In genomic region chr6:86610714-86611113, GRCm38 (mm10) we compare ENCODE assay signal across 17 mouse cellular contexts. TPM values are rescaled to one million over a fixed set of nuclear protein-coding genes. Genes with fewer than 3 reads are reported as not detected.
DNase-seq lines count a peak whose midpoint lies in the region; ATAC-seq lines count a peak whose summit lies in the region.
"Had no signal": no experiment of that assay in that cellular context is flagged by ENCODE, and none has a peak within 500 bp of the region (broad histone marks: within the 10 kb centered on the region; RNA-seq: fewer than 3 reads in every experiment).

No protein-coding gene starts in this region.

- H3K27ac ChIP-seq in lung, embryonic 15.5 days = peak overlapping the region; percentile 59
- H3K27ac ChIP-seq in hindbrain, embryonic 10.5 days = no peak overlapping the region
- H3K27ac ChIP-seq: forebrain, embryonic 15.5 days; liver, embryonic 13.5 days; midbrain, embryonic 12.5 days had no signal

- H3K4me2 ChIP-seq in lung, embryonic 15.5 days = no peak overlapping the region
- H3K4me2 ChIP-seq: forebrain, embryonic 15.5 days; liver, embryonic 13.5 days; midbrain, embryonic 12.5 days had no signal

- peak; percentile 64 for ATAC-seq in lung, embryonic 15.5 days (ENCODE audit: borderline replicate concordance, extremely low read depth, low FRiP score, low TSS enrichment)
- ATAC-seq: forebrain, embryonic 15.5 days; intestine, postnatal 0 days had no signal

- WGBS in lung, embryonic 15.5 days = 33% methylated on average over 5 of the region's 5 CpGs
- 59% methylated on average over 5 of the region's 5 CpGs for WGBS in hindbrain, embryonic 10.5 days

- H3K4me1 ChIP-seq in lung, embryonic 15.5 days = peaks cover 6% of the 10 kb centered on the region; the same call in 1 of the 2 replicates
- no peaks in the 10 kb centered on the region; the same call in 1 of the 2 replicates for H3K4me1 ChIP-seq in hindbrain, embryonic 10.5 days (replicated peaks)
- H3K4me1 ChIP-seq: forebrain, embryonic 15.5 days; midbrain, embryonic 12.5 days had no signal

- no peaks in the 10 kb centered on the region for H3K36me3 ChIP-seq in lung, embryonic 15.5 days
- H3K36me3 ChIP-seq in hindbrain, embryonic 10.5 days = no peaks in the 10 kb centered on the region
- H3K36me3 ChIP-seq: forebrain, embryonic 15.5 days; G1E; liver, embryonic 13.5 days; midbrain, embryonic 12.5 days had no signal

- H3K9me3 ChIP-seq in lung, embryonic 15.5 days = no peaks in the 10 kb centered on the region
- H3K9me3 ChIP-seq in hindbrain, embryonic 10.5 days = no peaks in the 10 kb centered on the region
- H3K9me3 ChIP-seq: forebrain, embryonic 15.5 days; G1E; liver, embryonic 13.5 days; midbrain, embryonic 12.5 days had no signal

- no peak overlapping the region for H3K4me3 ChIP-seq in lung, embryonic 15.5 days
- H3K4me3 ChIP-seq in hindbrain, embryonic 10.5 days = no peak overlapping the region
- H3K4me3 ChIP-seq: forebrain, embryonic 15.5 days; liver, embryonic 13.5 days; midbrain, embryonic 12.5 days had no signal

- H3K9ac ChIP-seq in lung, embryonic 15.5 days = no peak overlapping the region
- H3K9ac ChIP-seq: forebrain, embryonic 15.5 days; liver, embryonic 13.5 days; midbrain, embryonic 12.5 days had no signal

- no peaks in the 10 kb centered on the region for H3K27me3 ChIP-seq in lung, embryonic 15.5 days
- H3K27me3 ChIP-seq in hindbrain, embryonic 10.5 days (ENCODE audit: insufficient read depth, poor library complexity, severe bottlenecking) = no peaks in the 10 kb centered on the region
- H3K27me3 ChIP-seq: forebrain, embryonic 15.5 days; liver, embryonic 13.5 days; midbrain, embryonic 12.5 days had no signal

- peak; percentile 42 for DNase-seq in adrenal gland, adult 2 months
- DNase-seq in adrenal gland, postnatal 4 days (ENCODE audit: low spot score in 2 of 2) = no peak
- peak; percentile 20 for DNase-seq in urinary bladder, postnatal 14 days (ENCODE audit: low spot score)
- DNase-seq in urinary bladder, postnatal 4 days (ENCODE audit: low spot score in 2 of 2) = no peak
- no peak for DNase-seq in hindbrain, embryonic 10.5 days (ENCODE audit: low spot score)
- no peak for DNase-seq in cerebellum, adult 9-10 months
- no peak for DNase-seq in yolk sac, embryonic 10.5 days (ENCODE audit: low spot score)
- DNase-seq: adrenal gland, postnatal 25 days; cerebellum, adult 8-10 months; heart, postnatal 4 days; liver, embryonic 13.5 days had no signal

RNA-seq across cellular contexts. Expression of gene Asprv1, which starts 17.2 kb away (rescaled TPM):
- total RNA-seq in adrenal gland, adult 2 months (2021) = not detected
- 0.06 and 0.10 TPM in 2 replicates for polyA plus RNA-seq in adrenal gland, adult 2 months (2012; rRNA removed)
- 1 to 10 TPM in 1 of 2 experiments, under 1 TPM in 1; 0.99 to 1.1 TPM for total RNA-seq in adrenal gland, postnatal 4 days (2021)
- polyA plus RNA-seq in lung, embryonic 15.5 days (2015; fragmentation: Nextera tagmentation; extraction: Ambion mirVana) = 1.0 TPM in 2 replicates
- 0.71 TPM in 2 replicates for polyA plus RNA-seq in hindbrain, embryonic 10.5 days (2016; fragmentation: Nextera tagmentation; extraction: Ambion mirVana)
- total RNA-seq: adrenal gland, postnatal 25 days; heart, adult 8-10 months had no signal
- polyA plus RNA-seq: G1E had no signal

RNA-seq across cellular contexts. Expression of gene Mxd1, which starts 58.2 kb away (rescaled TPM):
- total RNA-seq in adrenal gland, adult 2 months (2021) = 1 to 10 TPM; 8.0 to 8.9 TPM
- polyA plus RNA-seq in adrenal gland, adult 2 months (2012; rRNA removed) = 5.3 and 6.9 TPM in 2 replicates
- 10 to 100 TPM; 12.8 to 14.2 TPM for total RNA-seq in adrenal gland, postnatal 4 days (2021)
- polyA plus RNA-seq in lung, embryonic 15.5 days (2015; fragmentation: Nextera tagmentation; extraction: Ambion mirVana) = 12.8 and 13.1 TPM in 2 replicates
- polyA plus RNA-seq in hindbrain, embryonic 10.5 days (2016; fragmentation: Nextera tagmentation; extraction: Ambion mirVana) = 11.8 and 22.2 TPM in 2 replicates

Comparison
In these comparisons a context has a peak if more than half of its experiments do, and no peak if none do; other contexts are left out.
1. DNase-seq: peak in adrenal gland, adult 2 months (single experiment) and urinary bladder, postnatal 14 days (single experiment); none in adrenal gland, postnatal 4 days (0 of 2), urinary bladder, postnatal 4 days (0 of 2), hindbrain, embryonic 10.5 days (single experiment), cerebellum, adult 9-10 months (single experiment) and yolk sac, embryonic 10.5 days (single experiment).